Mouse (Mus musculus) heart, adult 2 months (tissue): Measurements from ENCODE around the gene Usp36.

ENCODE experiments used
- CTCF ChIP-seq: fragments of 200-600 bp; IDR thresholded peaks from 2 replicates; pipeline ENCODE4 v1.8.1; 2022; ENCODE audit warnings: antibody characterized with exemption, mild to moderate bottlenecking, moderate library complexity
- EP300 ChIP-seq: fragments of 200-500 bp; IDR thresholded peaks from 2 replicates; pipeline ENCODE4 v1.6.1; 2011; ENCODE audit warnings: low read depth, low read length, control low read depth; ENCODE audit not compliant: insufficient read depth
- POLR2A ChIP-seq: fragments of 200-500 bp; IDR thresholded peaks from 2 replicates; pipeline ENCODE4 v1.6.1; 2011; ENCODE audit warnings: mild to moderate bottlenecking, low read depth, low read length, control low read depth; ENCODE audit not compliant: insufficient read depth

GRCm38 (mm10) chr11:118286434-118286833, 3.6 kb downstream of the Usp36 start:
- TF ChIP-seq POLR2A: no peak
- no peak for TF ChIP-seq CTCF
- TF ChIP-seq EP300: no peak
